Mouse (Mus musculus) bone marrow macrophage, adult 2 months (primary cell): ENCODE results near the gene Tgfbr3. TPM values are rescaled to one million over a fixed set of nuclear protein-coding genes. Genes with fewer than 3 reads are reported as not detected.

Source experiments
- H3K27ac ChIP-seq: 2 replicates; pipeline ENCODE4 v1.5.1; 2012; ENCODE audit warnings: low read depth, low read length; ENCODE audit not compliant: insufficient read depth
- H3K4me1 ChIP-seq: 2 replicates; pipeline ENCODE4 v1.6.1; 2012; ENCODE audit warnings: low read length; ENCODE audit not compliant: control insufficient read depth, insufficient read depth
- H3K4me3 ChIP-seq: 2 replicates; pipeline ENCODE4 v1.5.1; 2012; ENCODE audit warnings: mild to moderate bottlenecking, low read length, moderate library complexity; ENCODE audit not compliant: insufficient read depth
- CTCF ChIP-seq: IDR thresholded peaks from 2 replicates; pipeline ENCODE4 v1.5.1; 2012; ENCODE audit warnings: low read depth, mild to moderate bottlenecking, low read length, moderate library complexity
- POLR2A ChIP-seq: IDR thresholded peaks from 2 replicates; pipeline ENCODE4 v1.6.1; 2012; ENCODE audit warnings: mild to moderate bottlenecking, low read depth, low read length, borderline replicate concordance
- polyA plus RNA-seq: library from polyadenylated mRNA; stranded (reverse); fragments of >200 nt; gene quantifications from 2 replicates; pipeline ENCODE4 v1.2.4, GENCODE M21; 2012; ENCODE audit not compliant: missing spikeins, insufficient read depth, insufficient read length

The Tgfbr3 gene
- polyA plus RNA-seq, 1 experiment = 1.1 TPM

DNA sequence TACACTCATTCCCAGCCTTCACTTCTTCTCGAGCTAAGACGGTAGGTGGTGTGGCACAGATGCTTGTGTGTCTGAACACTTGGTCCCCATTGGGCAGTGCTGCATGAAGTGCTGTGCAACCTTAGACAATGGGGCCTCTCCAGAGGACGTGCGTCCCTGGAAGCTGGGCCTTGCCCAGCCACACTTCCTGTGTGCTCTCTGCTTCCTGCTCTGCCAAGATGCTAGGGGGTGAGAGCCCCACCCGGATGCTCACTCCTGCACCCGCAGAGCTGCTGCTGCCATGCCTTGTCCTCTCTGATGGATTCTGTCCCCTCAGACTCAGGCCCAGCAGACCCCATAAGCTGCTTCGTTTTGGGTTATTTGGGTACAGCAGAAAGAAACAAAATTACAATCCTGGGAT, 188.3 kb downstream of the Tgfbr3 start:
- TF ChIP-seq POLR2A = no peak
- TF ChIP-seq CTCF = no peak
- H3K4me3 ChIP-seq = no peak overlapping the region
- H3K27ac ChIP-seq = no peak overlapping the region
- no peaks in the 10 kb centered on the region for H3K4me1 ChIP-seq

DNA sequence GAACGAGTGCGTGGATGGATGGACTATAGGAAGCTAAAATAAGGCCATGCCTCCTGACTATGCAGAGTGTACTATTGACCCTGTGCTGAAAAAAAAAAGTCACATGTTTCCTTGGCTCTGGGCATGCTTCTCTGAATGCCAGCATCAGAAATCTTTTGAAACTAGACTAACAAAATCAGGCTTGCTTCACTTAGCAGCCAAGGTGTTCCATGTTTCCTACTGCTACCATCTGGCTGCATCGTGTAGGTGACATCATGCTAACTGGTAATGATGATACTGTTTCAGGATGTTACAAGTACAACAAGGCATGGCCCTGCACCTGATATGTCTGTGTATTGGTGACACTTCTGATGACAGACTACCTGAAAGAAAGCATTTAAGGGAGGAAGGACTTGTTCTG, 189.8 kb downstream of the Tgfbr3 start:
- no peak for TF ChIP-seq POLR2A
- TF ChIP-seq CTCF = no peak
- Histone ChIP-seq H3K4me1 (no peaks in the 10 kb centered on the region), H3K4me3 (no peak overlapping the region), H3K27ac (no peak overlapping the region)

DNA sequence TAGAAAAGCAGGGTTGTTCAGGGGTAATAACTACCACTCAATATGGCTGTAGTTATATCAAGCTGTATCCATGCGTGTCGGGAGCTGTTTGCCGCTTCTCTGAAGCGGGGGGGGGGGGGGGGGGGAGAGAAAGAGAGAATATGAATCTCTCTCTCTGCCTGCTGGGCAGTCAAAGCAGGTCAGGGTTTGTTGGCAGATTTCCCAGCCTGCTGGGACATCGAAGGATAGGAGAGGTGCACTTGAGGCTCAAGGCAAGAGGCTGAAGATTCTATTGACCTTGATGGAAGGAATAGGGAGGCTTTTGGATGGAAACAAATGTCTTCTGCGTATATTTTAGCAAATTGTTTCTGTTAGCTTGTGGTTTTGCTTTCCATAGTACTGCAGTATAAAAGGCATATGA, 190.4 kb downstream of the Tgfbr3 start:
- Histone ChIP-seq H3K4me1 (no peaks in the 10 kb centered on the region), H3K27ac (no peak overlapping the region), H3K4me3 (no peak overlapping the region)
- TF ChIP-seq POLR2A (no peak), CTCF (no peak)

DNA sequence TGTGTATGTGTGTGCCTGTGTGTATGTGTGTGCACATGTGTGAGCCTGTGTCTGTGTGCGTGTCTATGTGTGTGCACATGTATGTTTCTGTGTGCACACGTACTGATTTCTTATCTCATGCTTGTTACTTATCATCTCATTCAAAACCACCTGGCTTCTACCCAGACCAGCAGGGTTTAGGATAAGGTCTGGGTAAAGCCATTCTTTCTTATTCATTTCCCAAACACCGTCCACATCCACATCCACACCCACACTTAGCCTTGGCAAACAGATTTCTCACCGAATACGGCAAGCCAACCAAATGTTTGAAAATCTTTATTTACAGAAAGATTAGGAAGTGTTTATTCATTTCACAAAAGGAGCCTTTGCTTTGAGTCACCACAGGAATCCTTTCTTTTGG, 191.4 kb downstream of the Tgfbr3 start:
- no peaks in the 10 kb centered on the region for H3K4me1 ChIP-seq
- H3K4me3 ChIP-seq = no peak overlapping the region
- no peak overlapping the region for H3K27ac ChIP-seq
- TF ChIP-seq POLR2A (no peak), CTCF (no peak)

DNA sequence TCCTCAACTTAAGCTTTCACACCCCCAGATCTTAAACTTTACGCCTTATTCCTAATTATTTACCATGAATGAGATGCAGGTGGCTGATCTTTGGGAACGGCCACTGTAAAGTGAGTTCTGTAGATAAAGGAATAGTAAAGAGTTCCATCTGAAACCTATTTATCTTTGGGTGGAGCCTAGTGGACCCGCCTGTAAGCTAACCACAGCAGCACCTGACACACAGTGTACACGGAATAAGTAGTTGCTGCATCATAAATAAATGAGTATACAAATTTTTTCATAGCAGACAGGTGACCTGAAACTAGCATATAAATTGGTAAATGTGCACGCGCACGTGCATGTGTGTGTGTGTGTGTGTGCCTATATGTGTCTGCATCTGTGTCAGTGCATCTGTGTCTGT, 192.1 kb downstream of the Tgfbr3 start:
- TF ChIP-seq POLR2A = no peak
- TF ChIP-seq CTCF = no peak
- Histone ChIP-seq H3K4me3 (no peak overlapping the region), H3K27ac (no peak overlapping the region), H3K4me1 (no peaks in the 10 kb centered on the region)

DNA sequence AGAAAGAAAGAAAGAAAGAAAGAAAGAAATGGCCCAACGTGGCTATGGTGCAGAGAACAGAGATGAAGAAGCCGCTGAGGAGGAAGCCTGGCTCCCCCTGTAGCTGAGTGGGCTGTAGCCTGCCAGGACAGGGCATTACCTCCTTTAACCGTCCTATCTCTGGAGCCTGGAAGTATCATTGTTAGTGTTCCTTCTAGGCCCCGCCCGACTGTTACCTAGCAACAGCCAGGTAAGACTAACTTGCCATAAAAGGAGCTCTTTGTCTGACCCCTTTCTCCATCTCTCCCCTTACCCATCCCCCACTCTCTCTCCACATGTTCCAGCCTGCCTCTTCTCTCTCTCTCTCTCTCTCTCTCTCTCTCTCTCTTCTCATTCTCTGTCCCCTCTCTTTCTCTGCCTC, 195.2 kb downstream of the Tgfbr3 start:
- no peak overlapping the region for H3K27ac ChIP-seq
- H3K4me1 ChIP-seq = no peaks in the 10 kb centered on the region
- no peak for TF ChIP-seq CTCF
- TF ChIP-seq POLR2A = no peak
- H3K4me3 ChIP-seq = no peak overlapping the region

DNA sequence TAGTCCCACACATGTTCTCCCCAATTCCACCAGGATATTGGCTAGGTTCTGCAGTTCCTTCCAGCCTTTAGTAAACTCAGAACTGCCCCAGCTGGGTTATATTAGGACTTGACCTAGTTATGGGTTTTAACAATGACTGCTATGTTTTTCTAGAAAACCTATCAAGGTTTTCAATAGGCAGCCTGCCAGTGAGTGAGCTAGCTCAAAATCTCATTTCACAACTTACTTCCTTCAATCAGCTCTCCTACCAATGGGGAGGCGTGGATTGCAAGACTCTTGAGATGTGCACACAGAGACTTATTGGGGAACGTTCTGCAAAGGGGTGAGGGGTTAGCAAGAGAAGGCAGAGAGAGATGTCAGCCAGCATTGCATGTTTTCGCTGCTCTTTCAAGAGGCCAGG, 196.2 kb downstream of the Tgfbr3 start:
- H3K4me3 ChIP-seq = no peak overlapping the region
- no peaks in the 10 kb centered on the region for H3K4me1 ChIP-seq
- no peak for TF ChIP-seq POLR2A
- no peak for TF ChIP-seq CTCF
- H3K27ac ChIP-seq = no peak overlapping the region

DNA sequence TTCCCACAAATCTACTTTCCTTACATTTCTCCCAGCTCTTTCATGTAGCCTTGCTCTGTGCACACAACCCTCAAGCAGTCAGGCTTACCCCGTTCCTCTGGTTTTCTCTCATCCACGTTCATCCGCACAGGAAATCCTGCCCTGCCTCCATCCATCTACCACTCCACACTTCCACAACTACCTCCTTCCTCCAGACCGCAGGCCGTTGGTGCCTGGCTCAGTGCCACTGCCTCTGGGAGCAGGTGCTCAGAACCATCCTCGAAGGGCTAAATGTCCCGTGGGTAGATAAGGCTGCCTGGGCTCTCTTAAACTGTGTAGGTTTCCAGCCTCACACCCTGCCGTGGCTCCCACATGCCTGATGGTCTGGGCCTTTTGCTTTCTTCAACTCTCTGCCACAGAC, 197.3 kb downstream of the Tgfbr3 start:
- no peaks in the 10 kb centered on the region for H3K4me1 ChIP-seq
- no peak for TF ChIP-seq POLR2A
- no peak for TF ChIP-seq CTCF
- no peak overlapping the region for H3K27ac ChIP-seq
- no peak overlapping the region for H3K4me3 ChIP-seq

DNA sequence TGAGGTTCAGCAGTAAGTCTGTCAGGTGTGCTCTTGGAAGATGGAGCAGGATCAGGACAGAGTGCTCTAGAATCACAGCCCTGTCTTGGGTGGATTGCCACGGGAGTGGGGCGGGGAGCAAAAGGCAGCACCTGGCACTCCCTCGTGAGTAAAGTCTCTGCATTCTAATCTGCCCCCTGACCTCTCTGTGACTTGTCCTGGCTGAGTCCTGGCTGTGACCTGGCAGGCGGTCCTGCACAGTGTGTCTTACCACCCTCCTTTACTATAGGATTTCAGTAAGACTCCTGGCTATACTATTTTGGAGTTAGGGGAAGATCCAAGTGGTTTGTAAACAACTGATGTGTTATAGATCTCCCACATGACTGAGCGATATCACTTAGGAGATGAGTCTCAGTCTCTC, 199.5 kb downstream of the Tgfbr3 start:
- TF ChIP-seq CTCF = no peak
- TF ChIP-seq POLR2A = no peak
- no peak overlapping the region for H3K4me3 ChIP-seq

DNA sequence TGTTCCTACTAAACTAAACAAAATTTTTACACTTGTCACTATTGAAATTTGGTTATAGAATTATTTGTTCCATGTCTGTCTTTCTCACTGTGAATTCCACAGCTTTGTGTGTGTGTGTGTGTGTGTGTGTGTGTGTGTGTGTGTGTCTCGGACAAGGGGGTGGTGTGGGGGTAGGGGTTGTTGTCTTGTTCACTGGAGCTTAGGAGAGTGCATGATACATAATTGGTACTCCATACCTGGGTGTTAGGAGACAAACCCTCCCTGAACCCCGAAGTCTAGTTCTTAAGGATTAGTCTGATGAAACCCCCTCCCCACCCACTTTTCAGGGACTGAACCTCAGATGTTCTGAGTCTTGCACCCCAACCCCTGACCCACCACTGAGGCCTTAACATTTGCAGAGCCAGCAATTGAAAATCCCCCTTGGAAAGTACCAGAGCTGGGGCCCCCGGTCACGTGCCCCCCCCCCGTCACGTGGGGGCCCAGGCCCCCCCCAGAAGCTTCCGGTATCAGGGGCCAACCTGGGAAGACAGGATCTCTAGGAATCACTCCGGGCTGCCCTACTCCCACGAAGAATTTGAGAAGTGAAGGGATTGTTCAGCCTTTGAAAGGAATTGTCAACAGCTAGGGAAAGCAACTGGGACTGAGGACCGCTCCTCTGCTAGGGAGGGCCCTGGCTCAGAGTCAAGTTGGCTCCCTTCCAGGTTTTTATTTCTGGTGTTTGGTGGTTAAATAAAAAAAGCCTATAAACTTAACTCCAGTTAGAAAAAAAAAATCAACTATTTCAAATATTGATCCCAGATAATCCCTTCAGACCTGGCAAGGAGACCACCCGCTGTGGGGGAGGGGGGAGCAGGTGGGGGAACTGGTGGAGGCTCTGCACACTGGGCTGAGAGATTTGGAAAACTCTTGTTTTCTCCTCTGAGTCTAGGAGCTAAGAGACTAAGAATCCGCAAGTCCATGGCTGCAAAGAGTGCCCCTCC, 201.3 kb downstream of the Tgfbr3 start:
- H3K4me3 ChIP-seq = no peak overlapping the region
- TF ChIP-seq CTCF (no peak), POLR2A (no peak)
- H3K27ac ChIP-seq = no peak overlapping the region
- no peaks in the 10 kb centered on the region for H3K4me1 ChIP-seq

More for the DNA sequence above, 199.5 kb downstream of the Tgfbr3 start:
- Histone ChIP-seq H3K27ac (no peak overlapping the region), H3K4me1 (no peaks in the 10 kb centered on the region)
